Mouse (Mus musculus) layer of hippocampus, postnatal 10 days (tissue): ENCODE data around the gene Npr1. TPM values are rescaled to one million over a fixed set of nuclear protein-coding genes. Genes with fewer than 3 reads are reported as not detected.
A peak's percentile ranks its signal among the peaks of the same experiment; 100 is the strongest.

Experiments used
- DNase-seq, 2 experiments: peaks; one replicate each; pipeline ENCODE4 v3.0.0; 2021; ENCODE audit warnings: low spot score in 2 of 2
- long read RNA-seq: library from polyadenylated mRNA; stranded (forward); transcript quantifications from one replicate; pipeline ENCODE4 v2.0.0, GENCODE M21; 2023
- total RNA-seq, 2 experiments: library from RNA; stranded (reverse); gene quantifications; 2 replicates each; pipeline ENCODE4 v1.2.3; 2021

The Npr1 gene
- total RNA-seq: 1 to 10 TPM; 5.2 to 6.6 TPM
- long read RNA-seq, full-length matches to known transcripts: 2 of 4 reads
- long read RNA-seq, partial matches to known transcripts: 2 of 4 reads
- long read RNA-seq, other reads (novel, unspliced or antisense): 0 of 4 reads

- peak in 1 of 2 experiments; percentile 30 for DNase-seq
Measured at GRCm38 (mm10) chr3:90465686-90466310, at the start of gene Npr1. TSS of gene Npr1 (minus strand) at chr3:90465866.

GRCm38 (mm10) chr3:90515242-90515641 lies 49.6 kb upstream of the Npr1 start:
- no peak for DNase-seq

GRCm38 (mm10) chr3:90514691-90515090 lies 49.0 kb upstream of the Npr1 start:
- peak in 1 of 2 experiments; percentile 45 for DNase-seq

GRCm38 (mm10) chr3:90513796-90514590 lies 48.3 kb upstream of the Npr1 start, which contains the start of the genes S100a1 and S100a13:
TSS of gene S100a1 (minus strand) at chr3:90514392.
TSS of gene S100a13 (plus strand) at chr3:90514435.
- peak; percentile 42 to 70 for DNase-seq

GRCm38 (mm10) chr3:90512948-90513642 lies 47.4 kb upstream of the Npr1 start:
- DNase-seq: no peak

GRCm38 (mm10) chr3:90512276-90512675 lies 46.6 kb upstream of the Npr1 start:
- no peak for DNase-seq

GRCm38 (mm10) chr3:90509747-90510123 lies 44.1 kb upstream of the Npr1 start:
- DNase-seq: no peak

GRCm38 (mm10) chr3:90508950-90509746 lies 43.5 kb upstream of the Npr1 start, which contains the start of gene Chtop:
TSS of gene Chtop (minus strand) at chr3:90509498.
- peak; percentile 99 to 100 for DNase-seq

GRCm38 (mm10) chr3:90508287-90508949 lies 42.8 kb upstream of the Npr1 start:
- DNase-seq: no peak

- DNase-seq: no peak
Measured at GRCm38 (mm10) chr3:90506362-90506761, 40.7 kb upstream of the Npr1 start.

- no peak for DNase-seq
Measured at GRCm38 (mm10) chr3:90505216-90505615, 39.5 kb upstream of the Npr1 start.

- no peak for DNase-seq
Measured at GRCm38 (mm10) chr3:90503444-90503843, 37.8 kb upstream of the Npr1 start.

- DNase-seq: no peak
Measured at GRCm38 (mm10) chr3:90497597-90497996, 31.9 kb upstream of the Npr1 start.

GRCm38 (mm10) chr3:90495850-90496525 lies 30.3 kb upstream of the Npr1 start:
- no peak for DNase-seq

GRCm38 (mm10) chr3:90493831-90494540 lies 28.3 kb upstream of the Npr1 start:
- DNase-seq: no peak

- DNase-seq: peak in 1 of 2 experiments; percentile 45
Measured at GRCm38 (mm10) chr3:90491350-90491749, 25.7 kb upstream of the Npr1 start.

- peak; percentile 96 to 98 for DNase-seq
Measured at GRCm38 (mm10) chr3:90490696-90491256, 25.1 kb upstream of the Npr1 start, which contains the start of gene Snapin. TSS of gene Snapin (minus strand) at chr3:90491033.

- no peak for DNase-seq
Measured at GRCm38 (mm10) chr3:90488576-90488975, 22.9 kb upstream of the Npr1 start.
